Mouse (Mus musculus) brain, adult 2 months (tissue): Measurements from ENCODE around the gene Spata17.
A peak's percentile ranks its signal among the peaks of the same experiment; 100 is the strongest.

ENCODE experiments used
- DNase-seq: peaks from one replicate; pipeline ENCODE4 v3.0.0; 2011; ENCODE audit warnings: low read depth, low spot score

Spata17 gene

GRCm38 (mm10) chr1:187004306-187004705, 211.0 kb downstream of the Spata17 start:
- DNase-seq: no peak

GRCm38 (mm10) chr1:187003441-187003861, 211.8 kb downstream of the Spata17 start:
- peak; percentile 38 for DNase-seq

- peak; percentile 3 for DNase-seq
These were observed 217.5 kb downstream of the Spata17 start for GRCm38 (mm10) chr1:186997596-186998304.
